Mouse (Mus musculus): Measurements from ENCODE around the gene Clic3.
"Not testable (repeated sequence)": the region's sequence is repeated elsewhere in the genome, so short reads cannot be mapped to it uniquely, and the experiment has no call there.

Clic3 gene

DNA sequence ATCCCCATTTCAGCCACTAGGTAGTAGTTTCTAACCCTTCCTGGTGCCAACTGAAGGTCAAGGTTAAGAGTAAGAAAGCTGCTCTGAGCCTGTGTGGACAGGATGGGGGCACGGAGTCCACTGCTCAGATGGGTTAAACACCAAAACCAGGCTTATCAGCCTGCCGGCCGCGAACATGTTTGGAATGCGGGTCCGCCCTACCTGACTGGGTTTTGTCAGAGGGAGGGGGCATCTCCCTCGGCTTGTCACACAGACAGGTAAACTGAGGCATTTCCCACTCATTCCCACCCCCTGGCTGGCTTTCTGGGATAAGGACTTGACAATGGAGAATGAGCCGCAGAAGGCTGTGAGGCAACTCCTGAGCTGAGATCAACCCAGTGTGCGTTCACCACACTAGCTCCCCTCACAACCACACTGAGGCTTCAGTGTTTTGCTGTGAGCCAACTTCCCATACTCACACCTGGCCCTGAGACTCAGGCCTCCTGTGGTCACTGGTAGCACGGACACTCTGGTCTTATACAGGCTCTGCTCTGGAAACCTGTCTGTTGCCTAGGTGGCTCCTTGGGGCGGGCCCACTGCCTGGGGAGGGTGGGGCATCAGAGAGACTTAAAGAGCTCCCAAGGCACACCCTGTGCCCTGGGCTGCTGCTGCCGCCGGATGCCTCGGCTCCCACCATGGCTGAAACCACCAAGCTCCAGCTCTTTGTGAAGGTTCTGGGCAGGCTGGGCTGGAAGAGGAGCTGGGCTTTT lies at the start of gene Clic3:
Gene Clic3, plus strand, starts transcription at position 634 of the 749 bp plus-strand sequence.
- in situ Hi-C loops (cut with MboI; ENCODE audit: low pct_unique_long_range_greater_than_20kb in 1 of 2, low sequenced_read_pairs in 2 of 2, unreplicated experiment in 1 of 2) = no loop called here

DNA sequence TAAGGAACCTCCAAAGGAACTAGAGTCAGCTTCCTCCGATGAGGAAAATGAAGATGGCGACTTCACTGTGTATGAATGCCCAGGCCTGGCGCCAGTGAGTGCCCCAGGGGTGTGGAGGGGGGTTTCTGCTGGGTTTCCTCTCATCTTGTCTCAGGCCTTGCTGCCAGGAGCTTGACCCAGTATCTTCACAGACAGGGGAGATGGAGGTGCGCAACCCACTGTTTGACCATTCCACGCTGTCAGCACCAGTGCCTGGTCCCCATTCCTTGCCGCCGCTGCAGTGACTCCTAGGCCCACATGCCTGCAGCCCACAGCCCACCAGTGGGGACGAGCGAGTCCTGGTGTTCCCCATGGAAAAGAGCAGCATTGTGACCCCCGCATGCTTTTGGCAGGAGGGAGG lies 47.7 kb upstream of the Clic3 start:
- in situ Hi-C loops (cut with MboI; ENCODE audit: low pct_unique_long_range_greater_than_20kb in 1 of 2, low sequenced_read_pairs in 2 of 2, unreplicated experiment in 1 of 2) = no loop called here

DNA sequence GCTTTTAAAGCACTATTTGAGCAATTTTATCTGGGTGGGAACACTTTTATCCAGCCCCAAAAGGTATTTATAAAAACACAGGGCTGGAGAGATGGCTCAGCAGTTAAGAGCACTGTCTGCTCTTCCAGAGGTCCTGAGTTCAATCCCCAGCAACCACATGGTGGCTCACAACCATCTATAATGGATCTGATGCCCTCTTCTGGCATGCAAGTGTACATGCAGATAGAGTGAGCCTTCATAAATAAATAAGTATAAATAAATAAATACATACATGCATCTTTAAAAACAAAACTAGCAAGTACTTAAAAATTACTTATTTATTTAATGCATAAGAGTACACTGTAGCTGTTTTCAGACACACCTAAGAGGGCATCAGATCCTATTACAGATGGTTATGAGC lies 43.2 kb upstream of the Clic3 start:
- in situ Hi-C loops (cut with MboI; ENCODE audit: low pct_unique_long_range_greater_than_20kb in 1 of 2, low sequenced_read_pairs in 2 of 2, unreplicated experiment in 1 of 2) = not testable (repeated sequence)

DNA sequence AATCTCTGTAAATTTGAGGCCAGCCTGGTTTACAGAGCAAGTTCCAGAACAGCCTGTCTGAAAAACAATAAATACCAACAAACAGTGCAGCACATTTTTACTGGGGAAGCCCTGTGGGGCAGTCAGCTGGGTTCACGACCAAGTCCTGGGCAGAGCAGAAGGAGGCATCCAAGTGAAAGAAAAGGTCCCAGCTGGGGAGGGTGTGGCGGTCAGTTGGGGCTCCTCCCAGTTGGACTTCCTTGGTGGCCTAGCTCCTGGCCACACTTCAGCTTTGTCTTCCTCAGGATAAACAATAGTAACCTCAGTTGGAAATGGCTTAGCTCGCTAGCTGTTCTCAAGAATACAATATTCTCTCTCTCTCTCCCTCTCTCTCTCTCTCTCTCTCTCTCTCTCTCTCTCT lies 39.2 kb upstream of the Clic3 start:
- in situ Hi-C loops (cut with MboI; ENCODE audit: low pct_unique_long_range_greater_than_20kb in 1 of 2, low sequenced_read_pairs in 2 of 2, unreplicated experiment in 1 of 2) = no loop called here

DNA sequence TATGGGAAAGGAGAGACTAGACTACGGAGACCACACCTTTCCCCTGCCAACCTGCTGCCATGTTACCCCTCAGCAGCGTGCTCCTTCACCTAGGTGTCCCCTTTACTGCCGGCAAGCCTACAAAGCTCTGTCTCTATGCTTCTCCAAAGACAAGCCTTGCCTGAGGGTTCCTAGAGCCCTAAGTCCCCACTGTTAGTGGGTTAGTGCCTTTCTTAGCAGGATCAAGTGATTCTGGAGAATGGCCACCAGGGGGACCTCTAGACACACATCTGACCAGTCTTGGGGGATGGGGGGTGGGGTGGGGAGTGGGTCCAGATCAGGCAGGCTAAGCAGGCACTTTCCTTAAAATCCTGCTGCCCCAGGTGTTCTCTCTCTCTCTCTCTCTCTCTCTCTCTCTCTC lies 34.7 kb upstream of the Clic3 start:
- in situ Hi-C loops (cut with MboI; ENCODE audit: low pct_unique_long_range_greater_than_20kb in 1 of 2, low sequenced_read_pairs in 2 of 2, unreplicated experiment in 1 of 2) = no loop called here

DNA sequence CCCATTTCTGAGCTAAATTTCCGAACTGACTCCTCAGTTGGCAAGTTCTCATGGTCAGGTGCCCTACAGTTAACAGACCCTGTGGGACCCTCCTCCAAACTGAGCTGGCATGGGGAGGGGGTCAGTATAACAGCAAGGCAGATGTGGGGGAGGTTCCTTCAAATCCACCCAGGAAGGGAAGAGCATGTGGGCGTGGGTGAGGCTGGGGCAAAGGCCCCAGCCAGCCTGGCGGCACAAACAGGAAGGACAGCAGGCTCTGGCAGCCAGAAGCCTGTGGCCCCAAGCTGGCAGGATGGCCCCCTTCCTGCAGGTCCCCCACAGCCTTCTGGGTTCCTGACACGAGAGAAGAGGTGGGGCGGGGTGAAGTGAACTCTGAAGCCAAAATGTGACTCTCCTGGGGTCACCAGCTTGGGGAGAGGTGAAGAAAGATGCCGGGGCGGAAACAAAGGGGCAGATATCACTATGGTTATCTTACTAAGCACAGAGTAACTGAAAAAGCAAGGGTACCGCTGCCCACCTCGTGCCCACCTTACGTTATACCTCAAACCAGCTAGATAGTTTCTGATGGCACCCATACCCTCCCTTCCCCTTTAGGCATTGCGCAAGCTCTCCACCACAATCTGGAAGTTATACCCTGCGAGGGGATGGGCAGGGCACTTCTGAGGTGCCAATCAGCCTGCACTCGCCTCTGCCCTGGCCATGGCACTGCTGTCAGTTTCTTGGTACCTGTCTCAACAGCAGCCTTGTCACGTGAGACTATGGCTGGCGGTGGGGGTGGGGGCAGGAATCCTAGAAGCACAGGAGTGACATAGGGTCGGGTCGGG lies 33.8 kb upstream of the Clic3 start, which contains the start of gene Fut7:
Gene Fut7, plus strand, starts transcription at position 681 of the 824 bp plus-strand sequence.
- in situ Hi-C loops (cut with MboI; ENCODE audit: low pct_unique_long_range_greater_than_20kb in 1 of 2, low sequenced_read_pairs in 2 of 2, unreplicated experiment in 1 of 2) = no loop called here

DNA sequence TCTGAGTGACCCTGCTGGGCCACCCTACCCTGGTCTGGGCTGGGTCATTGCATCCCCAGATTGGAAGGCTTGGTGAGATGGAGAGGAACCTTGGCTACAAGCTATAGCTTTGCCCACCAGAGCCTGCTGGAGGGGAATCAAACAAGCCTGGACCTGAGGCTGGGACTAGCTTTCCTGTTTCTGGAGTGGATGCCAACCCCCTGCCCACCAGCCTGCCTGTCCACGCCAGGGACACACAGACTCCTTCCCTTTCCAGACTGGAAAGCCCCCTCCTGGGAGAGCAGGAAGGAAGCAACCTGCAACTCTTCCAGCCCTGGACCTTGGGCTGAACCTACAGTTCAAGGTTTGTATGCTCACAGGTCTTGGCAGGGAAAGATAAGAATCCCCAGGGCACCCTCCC lies 33.0 kb upstream of the Clic3 start:
- in situ Hi-C loops (cut with MboI; ENCODE audit: low pct_unique_long_range_greater_than_20kb in 1 of 2, low sequenced_read_pairs in 2 of 2, unreplicated experiment in 1 of 2) = no loop called here

DNA sequence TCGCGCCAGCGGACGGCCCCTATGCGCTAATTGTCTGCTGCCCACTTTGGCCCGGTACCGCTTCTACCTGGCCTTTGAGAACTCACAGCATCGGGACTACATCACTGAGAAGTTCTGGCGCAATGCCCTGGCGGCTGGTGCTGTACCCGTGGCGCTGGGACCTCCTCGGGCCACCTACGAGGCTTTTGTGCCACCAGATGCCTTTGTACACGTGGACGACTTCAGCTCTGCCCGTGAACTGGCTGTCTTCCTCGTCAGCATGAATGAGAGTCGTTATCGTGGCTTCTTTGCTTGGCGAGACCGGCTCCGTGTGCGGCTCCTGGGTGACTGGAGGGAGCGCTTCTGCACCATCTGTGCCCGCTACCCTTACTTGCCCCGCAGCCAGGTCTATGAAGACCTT lies 31.2 kb upstream of the Clic3 start:
- in situ Hi-C loops (cut with MboI; ENCODE audit: low pct_unique_long_range_greater_than_20kb in 1 of 2, low sequenced_read_pairs in 2 of 2, unreplicated experiment in 1 of 2) = no loop called here

DNA sequence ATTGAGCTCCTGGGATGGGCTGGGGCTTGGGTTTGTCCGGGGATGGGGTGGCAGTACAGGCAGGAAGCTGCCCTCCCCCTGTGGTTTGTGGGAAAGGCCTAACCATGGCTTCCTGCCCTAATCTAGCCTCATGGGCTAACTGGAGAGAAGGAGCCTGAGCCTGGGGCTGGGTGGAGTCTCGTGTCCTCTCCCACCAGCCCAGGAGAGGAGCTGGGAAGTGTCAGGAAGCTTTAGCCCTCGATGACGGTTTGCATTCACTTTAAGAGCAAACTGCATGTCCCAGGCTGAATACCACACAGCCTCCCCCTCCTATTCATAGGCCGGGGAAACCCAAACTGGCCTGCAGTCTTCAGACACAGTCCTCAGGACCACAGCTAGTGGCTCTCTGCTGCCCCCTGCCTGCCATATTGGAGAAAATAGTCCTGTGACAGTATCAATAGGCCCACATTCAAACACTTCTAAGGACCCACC lies 29.9 kb upstream of the Clic3 start:
- in situ Hi-C loops (cut with MboI; ENCODE audit: low pct_unique_long_range_greater_than_20kb in 1 of 2, low sequenced_read_pairs in 2 of 2, unreplicated experiment in 1 of 2) = no loop called here

DNA sequence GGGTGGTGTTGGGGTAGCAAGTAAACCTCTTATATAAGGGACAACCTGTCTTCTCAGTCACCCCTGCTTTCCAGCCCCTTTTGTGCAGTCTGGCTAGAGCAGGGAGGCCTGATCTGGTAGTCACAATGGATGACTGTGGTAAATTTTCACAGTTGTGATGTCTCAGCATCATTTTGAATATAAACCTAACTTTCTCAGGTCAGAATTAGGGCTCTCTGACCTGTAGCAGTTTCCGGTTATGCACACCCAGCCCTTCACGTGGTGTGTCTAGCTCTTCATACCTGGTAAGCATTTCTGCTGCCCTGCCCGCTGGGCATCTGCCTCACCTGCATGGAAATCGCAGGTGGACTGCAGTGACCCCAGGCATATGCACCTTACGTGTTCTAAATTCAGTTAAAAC lies 29.4 kb upstream of the Clic3 start:
- in situ Hi-C loops (cut with MboI; ENCODE audit: low pct_unique_long_range_greater_than_20kb in 1 of 2, low sequenced_read_pairs in 2 of 2, unreplicated experiment in 1 of 2) = no loop called here

DNA sequence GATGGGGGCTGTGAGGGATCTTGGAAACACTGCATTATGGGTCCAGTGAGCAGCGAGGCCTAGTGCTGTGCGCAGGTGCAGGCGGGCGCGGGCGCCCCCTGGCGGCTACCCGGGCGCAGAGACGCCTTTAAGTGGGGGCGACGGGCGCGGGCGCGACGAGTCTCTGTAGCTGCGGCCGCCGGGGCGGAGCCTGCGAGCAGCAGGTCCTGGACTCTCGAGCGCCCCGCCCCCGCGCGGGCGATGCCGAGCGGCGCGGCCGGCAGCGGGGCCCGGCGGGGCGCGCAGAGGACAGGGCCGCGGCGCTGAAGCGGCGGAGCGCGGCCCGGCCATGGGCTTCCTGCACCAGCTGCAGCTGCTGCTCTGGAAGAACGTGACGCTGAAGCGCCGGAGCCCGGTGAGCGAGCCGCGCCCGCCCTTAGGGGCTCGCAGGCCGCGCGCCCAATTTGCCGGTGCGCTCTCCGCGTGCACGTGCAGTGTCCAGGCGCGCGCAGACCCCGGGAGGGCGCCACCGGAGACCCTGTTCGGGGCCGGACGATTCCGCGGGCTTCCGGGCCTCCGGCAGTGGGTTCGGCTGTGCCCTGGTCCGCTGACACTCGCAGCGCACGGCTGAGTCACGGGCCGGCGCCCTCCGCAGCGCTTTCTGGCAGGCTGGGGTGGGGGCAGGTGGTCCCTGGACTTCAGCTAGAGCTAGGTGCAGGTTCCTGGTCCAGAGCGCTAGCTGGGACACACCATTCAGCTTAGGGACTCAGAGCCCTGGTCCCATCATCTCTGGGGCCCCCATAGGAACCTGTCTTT lies 28.0 kb upstream of the Clic3 start, which contains the start of gene Abca2:
Gene Abca2, plus strand, starts transcription at position 262 of the 795 bp plus-strand sequence.
- in situ Hi-C loops (cut with MboI; ENCODE audit: low pct_unique_long_range_greater_than_20kb in 1 of 2, low sequenced_read_pairs in 2 of 2, unreplicated experiment in 1 of 2) = no loop called here

DNA sequence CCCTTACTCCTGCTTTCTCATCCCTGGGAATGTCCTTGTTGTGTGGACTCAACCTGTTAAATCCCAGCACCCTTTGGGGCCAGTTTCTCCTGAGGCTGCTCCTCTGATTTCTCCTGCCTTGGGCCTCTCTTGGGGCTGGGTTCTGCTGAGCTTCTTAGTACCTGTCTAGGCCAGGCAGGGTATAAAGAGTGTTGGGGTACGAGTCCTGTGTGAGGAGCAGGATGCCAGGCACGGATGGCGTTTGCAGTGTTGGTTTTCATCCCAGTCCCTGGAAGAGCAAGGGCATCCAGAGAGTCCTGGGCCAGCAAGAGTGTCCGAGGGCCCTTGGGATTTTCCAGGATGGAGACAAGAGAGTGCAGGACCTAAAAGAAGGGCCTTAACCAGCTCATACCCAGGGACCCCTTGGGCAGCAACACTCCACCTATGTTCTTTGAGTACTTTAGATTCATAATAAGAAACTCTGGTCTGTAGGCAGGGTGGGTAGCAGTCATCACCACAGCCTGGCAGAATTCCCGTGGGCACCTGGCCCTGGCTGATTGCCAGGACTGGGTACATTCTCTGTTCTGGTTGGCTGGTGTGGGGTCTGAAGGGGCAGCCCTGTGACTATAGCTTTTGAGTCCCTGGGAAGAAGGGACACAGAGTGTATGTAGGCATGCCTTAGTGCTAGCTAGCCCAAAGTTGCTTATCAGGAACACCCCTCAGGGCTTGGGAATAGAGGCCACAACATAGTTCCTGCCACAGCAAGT lies 27.0 kb upstream of the Clic3 start:
- in situ Hi-C loops (cut with MboI; ENCODE audit: low pct_unique_long_range_greater_than_20kb in 1 of 2, low sequenced_read_pairs in 2 of 2, unreplicated experiment in 1 of 2) = loop anchor here in 1 of 2 experiments (5.0 kb wide), 1 partner anchor 48 kb away; no protein-coding TSS in a partner anchor

DNA sequence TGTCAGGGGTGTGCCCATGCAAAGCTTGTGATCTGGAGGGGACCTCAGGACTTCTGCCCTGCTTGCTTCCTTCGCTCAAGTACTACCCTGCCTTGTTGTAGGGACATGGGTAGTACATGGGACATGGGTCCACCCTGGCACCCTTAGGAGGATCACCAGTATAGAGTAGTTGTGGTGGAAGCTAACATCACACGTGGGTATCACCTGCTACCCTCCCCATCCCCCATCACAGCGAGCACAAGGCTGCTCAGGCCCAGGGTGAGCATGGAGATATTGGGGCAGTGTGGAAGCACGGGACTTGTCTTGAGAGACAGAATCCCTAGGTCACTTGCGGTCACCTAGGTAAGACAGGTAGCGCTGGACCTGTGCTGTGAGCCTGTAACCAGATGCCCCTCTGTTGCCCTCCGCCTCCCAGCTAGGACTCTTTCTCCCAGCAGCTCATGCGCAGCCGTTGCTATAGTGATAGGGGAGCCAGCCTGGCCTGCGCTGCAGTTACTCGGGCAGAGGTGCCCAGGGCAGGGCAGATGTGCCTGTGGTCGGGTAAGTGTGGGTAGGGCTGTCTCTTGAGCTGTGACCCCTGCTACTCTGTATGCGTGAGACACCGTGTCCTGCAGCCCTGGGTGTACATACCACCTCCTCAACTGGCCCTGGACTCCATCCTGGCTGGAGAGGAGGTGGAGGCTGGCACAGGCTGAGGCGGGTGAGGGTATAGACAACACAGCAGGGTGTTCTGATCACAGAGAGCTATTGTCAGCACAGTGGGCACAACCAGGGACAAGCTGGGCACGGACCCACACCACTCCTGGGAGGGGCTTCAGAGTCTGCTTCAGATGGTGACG lies 26.0 kb upstream of the Clic3 start:
- in situ Hi-C loops (cut with MboI; ENCODE audit: low pct_unique_long_range_greater_than_20kb in 1 of 2, low sequenced_read_pairs in 2 of 2, unreplicated experiment in 1 of 2) = loop anchor here in 1 of 2 experiments (5.0 kb wide), 1 partner anchor 47 kb away; no protein-coding TSS in a partner anchor

DNA sequence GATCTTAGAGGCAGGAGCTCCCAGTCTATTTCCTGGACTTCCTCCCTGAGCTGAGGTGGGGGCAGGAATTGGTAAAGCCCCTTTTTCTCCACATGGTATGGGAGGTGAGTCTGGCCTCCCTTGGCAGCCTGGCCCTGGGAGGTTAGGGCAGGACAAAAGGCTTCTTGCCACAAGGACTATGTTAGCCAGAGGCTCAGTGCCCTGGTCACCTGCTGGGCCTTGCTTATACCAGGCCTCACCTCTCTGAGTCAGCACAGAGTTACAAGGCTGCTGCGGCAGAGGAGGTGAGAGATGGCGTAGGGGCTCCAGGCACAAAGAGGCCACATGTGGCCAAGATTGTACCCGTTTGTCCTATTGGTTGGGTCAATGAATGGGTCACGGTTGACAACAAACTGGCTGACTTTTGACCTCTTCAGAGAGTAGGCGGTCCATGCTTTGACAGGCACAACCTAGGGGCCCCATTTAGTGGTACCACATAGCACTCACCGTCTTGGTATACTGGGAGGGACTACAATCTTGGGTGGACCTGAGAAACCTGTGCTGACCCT lies 25.3 kb upstream of the Clic3 start:
- in situ Hi-C loops (cut with MboI; ENCODE audit: low pct_unique_long_range_greater_than_20kb in 1 of 2, low sequenced_read_pairs in 2 of 2, unreplicated experiment in 1 of 2) = loop anchor here in 1 of 2 experiments (5.0 kb wide), 1 partner anchor 46 kb away; no protein-coding TSS in a partner anchor

DNA sequence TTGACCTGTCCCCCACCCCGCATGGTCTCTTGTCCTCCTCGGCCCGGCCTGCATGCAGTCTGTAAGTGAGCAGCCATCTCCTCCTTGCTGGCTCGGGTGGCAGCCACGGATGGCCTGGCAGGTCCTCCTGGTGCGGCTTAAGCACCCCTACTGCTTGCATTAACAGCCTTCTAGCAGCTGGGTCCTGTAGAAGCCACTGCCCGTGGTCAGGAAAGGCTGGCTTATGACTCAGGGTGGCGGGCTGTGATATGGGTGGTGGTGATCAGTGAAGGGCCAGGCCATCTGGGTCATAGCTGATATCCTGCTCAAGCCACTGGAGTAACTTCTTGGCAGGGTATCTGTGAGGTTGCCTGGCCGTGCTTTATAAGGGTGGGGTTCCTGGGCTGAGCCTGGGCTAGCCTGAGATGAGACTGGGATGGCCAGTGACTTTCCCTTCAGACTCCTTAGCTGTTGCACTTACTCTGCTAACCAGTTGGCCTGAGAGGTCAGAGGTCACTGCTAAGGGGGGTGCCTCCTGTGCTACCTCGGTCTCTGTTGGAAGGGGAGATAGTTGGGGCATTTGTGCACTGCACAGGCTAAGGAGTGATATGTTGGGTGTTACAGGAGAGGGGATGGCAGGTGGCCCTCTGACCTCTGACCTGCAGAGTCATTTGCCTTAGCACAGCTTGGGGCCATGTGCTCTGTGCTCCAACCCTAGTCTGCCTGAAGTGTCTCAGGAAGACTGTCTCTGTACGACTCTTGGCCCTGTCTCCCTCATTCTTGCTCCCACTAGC lies 24.1 kb upstream of the Clic3 start:
- in situ Hi-C loops (cut with MboI; ENCODE audit: low pct_unique_long_range_greater_than_20kb in 1 of 2, low sequenced_read_pairs in 2 of 2, unreplicated experiment in 1 of 2) = loop anchor here in 1 of 2 experiments (5.0 kb wide), 1 partner anchor 45 kb away; no protein-coding TSS in a partner anchor

DNA sequence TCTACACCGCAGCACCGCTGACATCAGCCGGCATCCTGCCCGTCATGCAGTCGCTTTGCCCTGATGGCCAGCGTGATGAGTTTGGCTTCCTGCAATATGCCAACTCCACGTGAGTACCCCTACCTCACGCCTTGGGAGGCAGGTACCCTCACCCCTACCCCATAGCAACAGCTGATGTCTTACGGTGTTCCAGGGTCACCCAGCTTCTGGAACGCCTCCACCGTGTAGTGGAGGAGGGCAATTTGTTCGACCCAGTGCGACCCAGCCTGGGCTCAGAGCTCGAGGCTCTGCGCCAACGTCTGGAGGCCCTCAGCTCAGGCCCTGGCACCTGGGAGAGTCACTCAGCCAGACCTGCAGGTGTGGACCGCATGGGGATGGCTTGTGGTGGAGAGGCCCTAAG lies 23.5 kb upstream of the Clic3 start:
- in situ Hi-C loops (cut with MboI; ENCODE audit: low pct_unique_long_range_greater_than_20kb in 1 of 2, low sequenced_read_pairs in 2 of 2, unreplicated experiment in 1 of 2) = loop anchor here in 1 of 2 experiments (5.0 kb wide), 1 partner anchor 44 kb away; no protein-coding TSS in a partner anchor
